Mouse (Mus musculus): ENCODE data around the gene Slc17a8. TPM values are rescaled to one million over a fixed set of nuclear protein-coding genes. Genes with fewer than 3 reads are reported as not detected.
"Not testable (repeated sequence)": the region's sequence is repeated elsewhere in the genome, so short reads cannot be mapped to it uniquely, and the experiment has no call there.

The Slc17a8 gene
- 1 to 10 TPM; 3.0 to 5.3 (median 3.5) TPM for total RNA-seq (2022)

GRCm38 (mm10) chr10:89621129-89621528 lies at the start of gene Slc17a8:
Gene Slc17a8 (minus strand): TSS chr10:89621253.
- no peak for DNase-seq (ENCODE audit: low spot score in 2 of 2)

GRCm38 (mm10) chr10:89670371-89670770 lies 49.3 kb upstream of the Slc17a8 start:
- not testable (repeated sequence) for DNase-seq (ENCODE audit: low spot score in 2 of 2)

GRCm38 (mm10) chr10:89667571-89667970 lies 46.5 kb upstream of the Slc17a8 start:
- DNase-seq (ENCODE audit: low spot score in 2 of 2) = no peak

GRCm38 (mm10) chr10:89665679-89666078 lies 44.6 kb upstream of the Slc17a8 start:
- DNase-seq (ENCODE audit: low spot score in 2 of 2) = no peak

- no peak for DNase-seq (ENCODE audit: low spot score in 2 of 2)
Measured at GRCm38 (mm10) chr10:89664977-89665645, 44.1 kb upstream of the Slc17a8 start.

- DNase-seq (ENCODE audit: low spot score in 2 of 2) = no peak
Measured at GRCm38 (mm10) chr10:89656366-89656765, 35.3 kb upstream of the Slc17a8 start.

- DNase-seq (ENCODE audit: low spot score in 2 of 2) = no peak
Measured at GRCm38 (mm10) chr10:89652912-89653311, 31.9 kb upstream of the Slc17a8 start.

GRCm38 (mm10) chr10:89651691-89652090 lies 30.6 kb upstream of the Slc17a8 start:
- no peak for DNase-seq (ENCODE audit: low spot score in 2 of 2)

- DNase-seq (ENCODE audit: low spot score in 2 of 2) = no peak
Measured at GRCm38 (mm10) chr10:89646918-89647317, 25.9 kb upstream of the Slc17a8 start.

- DNase-seq (ENCODE audit: low spot score in 2 of 2) = no peak
Measured at GRCm38 (mm10) chr10:89637001-89637400, 15.9 kb upstream of the Slc17a8 start.

- DNase-seq (ENCODE audit: low spot score in 2 of 2) = no peak
Measured at GRCm38 (mm10) chr10:89635018-89635417, 14.0 kb upstream of the Slc17a8 start.

- no peak for DNase-seq (ENCODE audit: low spot score in 2 of 2)
Measured at GRCm38 (mm10) chr10:89633736-89634426, 12.8 kb upstream of the Slc17a8 start.

GRCm38 (mm10) chr10:89633121-89633520 lies 12.1 kb upstream of the Slc17a8 start:
- no peak for DNase-seq (ENCODE audit: low spot score in 2 of 2)

- DNase-seq (ENCODE audit: low spot score in 2 of 2) = no peak
Measured at GRCm38 (mm10) chr10:89631831-89632230, 10.8 kb upstream of the Slc17a8 start.

- DNase-seq (ENCODE audit: low spot score in 2 of 2) = no peak
Measured at GRCm38 (mm10) chr10:89630564-89630963, 9.5 kb upstream of the Slc17a8 start.

- DNase-seq (ENCODE audit: low spot score in 2 of 2) = peak in 1 of 2 experiments; percentile 19
Measured at GRCm38 (mm10) chr10:89630052-89630451, 9.0 kb upstream of the Slc17a8 start.

GRCm38 (mm10) chr10:89626714-89627113 lies 5.7 kb upstream of the Slc17a8 start:
- no peak for DNase-seq (ENCODE audit: low spot score in 2 of 2)

GRCm38 (mm10) chr10:89624196-89624595 lies 3.1 kb upstream of the Slc17a8 start:
- no peak for DNase-seq (ENCODE audit: low spot score in 2 of 2)

GRCm38 (mm10) chr10:89599311-89599710 lies 21.7 kb downstream of the Slc17a8 start:
- no peak for DNase-seq (ENCODE audit: low spot score in 2 of 2)

GRCm38 (mm10) chr10:89597275-89597674 lies 23.8 kb downstream of the Slc17a8 start:
- DNase-seq (ENCODE audit: low spot score in 2 of 2) = no peak

- no peak for DNase-seq (ENCODE audit: low spot score in 2 of 2)
Measured at GRCm38 (mm10) chr10:89595935-89596334, 25.1 kb downstream of the Slc17a8 start.

- DNase-seq (ENCODE audit: low spot score in 2 of 2) = no peak
Measured at GRCm38 (mm10) chr10:89595514-89595913, 25.5 kb downstream of the Slc17a8 start.

- no peak for DNase-seq (ENCODE audit: low spot score in 2 of 2)
Measured at GRCm38 (mm10) chr10:89594309-89594708, 26.7 kb downstream of the Slc17a8 start.

All from left cerebral cortex, adult 8-10 months (tissue).